Mouse (Mus musculus): ENCODE data around the gene Thsd4. TPM values are rescaled to one million over a fixed set of nuclear protein-coding genes. Genes with fewer than 3 reads are reported as not detected.

Gene Thsd4
- polyA plus RNA-seq, 1 experiment from 2014 or later, result 11.8 TPM

GRCm38 (mm10) chr9:59953556-59953955 is 568.3 kb downstream of the Thsd4 start:
- Histone ChIP-seq H3K4me2 (ENCODE audit: low read depth, severe bottlenecking) (no peak overlapping the region), H3K9me3 (ENCODE audit: control insufficient read depth, low read length) (no peaks in the 10 kb centered on the region), H3K4me1 (ENCODE audit: control insufficient read depth, insufficient read depth, low read length) (no peaks in the 10 kb centered on the region), H3K4me3 (ENCODE audit: low read depth, low read length) (no peak overlapping the region), H3K27me3 (ENCODE audit: control insufficient read depth, insufficient read depth, low read length) (no peaks in the 10 kb centered on the region), H3K9ac (ENCODE audit: low read length) (no peak overlapping the region), H3K36me3 (ENCODE audit: control insufficient read depth, insufficient read depth, low read length) (no peaks in the 10 kb centered on the region), H3K27ac (replicated peaks; ENCODE audit: low read depth, low read length) (no peak overlapping the region)
- no peak for ATAC-seq (ENCODE audit: insufficient number of reproducible peaks, low FRiP score, low TSS enrichment, low read depth)
- DNase-seq (ENCODE audit: low spot score), result no peak
- WGBS, result 82% methylated on average over 7 of the region's 7 CpGs

GRCm38 (mm10) chr9:59952515-59953070 is 569.3 kb downstream of the Thsd4 start:
- Histone ChIP-seq H3K36me3 (ENCODE audit: control insufficient read depth, insufficient read depth, low read length) (no peaks in the 10 kb centered on the region), H3K4me2 (ENCODE audit: low read depth, severe bottlenecking) (no peak overlapping the region), H3K9me3 (ENCODE audit: control insufficient read depth, low read length) (no peaks in the 10 kb centered on the region), H3K27me3 (ENCODE audit: control insufficient read depth, insufficient read depth, low read length) (no peaks in the 10 kb centered on the region), H3K4me1 (ENCODE audit: control insufficient read depth, insufficient read depth, low read length) (no peaks in the 10 kb centered on the region), H3K9ac (ENCODE audit: low read length) (no peak overlapping the region), H3K4me3 (ENCODE audit: low read depth, low read length) (no peak overlapping the region), H3K27ac (replicated peaks; ENCODE audit: low read depth, low read length) (no peak overlapping the region)
- DNase-seq (ENCODE audit: low spot score), result no peak
- 70% methylated on average over 7 of the region's 8 CpGs for WGBS
- ATAC-seq (ENCODE audit: insufficient number of reproducible peaks, low FRiP score, low TSS enrichment, low read depth), result no peak

- ATAC-seq (ENCODE audit: insufficient number of reproducible peaks, low FRiP score, low TSS enrichment, low read depth) (no peak), DNase-seq (ENCODE audit: low spot score) (no peak)
- no peaks in the 10 kb centered on the region for H3K4me1 ChIP-seq (ENCODE audit: control insufficient read depth, insufficient read depth, low read length)
- no peaks in the 10 kb centered on the region for H3K36me3 ChIP-seq (ENCODE audit: control insufficient read depth, insufficient read depth, low read length)
- no peak overlapping the region for H3K4me2 ChIP-seq (ENCODE audit: low read depth, severe bottlenecking)
- H3K27me3 ChIP-seq (ENCODE audit: control insufficient read depth, insufficient read depth, low read length), result no peaks in the 10 kb centered on the region
- WGBS, result 65% methylated on average over 4 of the region's 4 CpGs
- no peak overlapping the region for H3K27ac ChIP-seq (replicated peaks; ENCODE audit: low read depth, low read length)
- no peak overlapping the region for H3K9ac ChIP-seq (ENCODE audit: low read length)
- H3K9me3 ChIP-seq (ENCODE audit: control insufficient read depth, low read length), result no peaks in the 10 kb centered on the region
- H3K4me3 ChIP-seq (ENCODE audit: low read depth, low read length), result no peak overlapping the region
Measured at GRCm38 (mm10) chr9:59951943-59952342, 569.9 kb downstream of the Thsd4 start.

- no peaks in the 10 kb centered on the region for H3K9me3 ChIP-seq (ENCODE audit: control insufficient read depth, low read length)
- no peaks in the 10 kb centered on the region for H3K4me1 ChIP-seq (ENCODE audit: control insufficient read depth, insufficient read depth, low read length)
- 91% methylated on average over 9 of the region's 9 CpGs for WGBS
- H3K4me2 ChIP-seq (ENCODE audit: low read depth, severe bottlenecking), result no peak overlapping the region
- DNase-seq (ENCODE audit: low spot score) (no peak), ATAC-seq (ENCODE audit: insufficient number of reproducible peaks, low FRiP score, low TSS enrichment, low read depth) (no peak)
- H3K4me3 ChIP-seq (ENCODE audit: low read depth, low read length), result no peak overlapping the region
- H3K9ac ChIP-seq (ENCODE audit: low read length), result no peak overlapping the region
- H3K27ac ChIP-seq (replicated peaks; ENCODE audit: low read depth, low read length), result no peak overlapping the region
- H3K36me3 ChIP-seq (ENCODE audit: control insufficient read depth, insufficient read depth, low read length), result no peaks in the 10 kb centered on the region
- no peaks in the 10 kb centered on the region for H3K27me3 ChIP-seq (ENCODE audit: control insufficient read depth, insufficient read depth, low read length)
Measured at GRCm38 (mm10) chr9:59951001-59951750, 570.7 kb downstream of the Thsd4 start.

GRCm38 (mm10) chr9:59949981-59950380 is 571.9 kb downstream of the Thsd4 start:
- Histone ChIP-seq H3K27me3 (ENCODE audit: control insufficient read depth, insufficient read depth, low read length) (no peaks in the 10 kb centered on the region), H3K4me1 (ENCODE audit: control insufficient read depth, insufficient read depth, low read length) (no peaks in the 10 kb centered on the region), H3K27ac (replicated peaks; ENCODE audit: low read depth, low read length) (no peak overlapping the region), H3K4me2 (ENCODE audit: low read depth, severe bottlenecking) (no peak overlapping the region), H3K4me3 (ENCODE audit: low read depth, low read length) (no peak overlapping the region), H3K36me3 (ENCODE audit: control insufficient read depth, insufficient read depth, low read length) (no peaks in the 10 kb centered on the region), H3K9ac (ENCODE audit: low read length) (no peak overlapping the region), H3K9me3 (ENCODE audit: control insufficient read depth, low read length) (no peaks in the 10 kb centered on the region)
- ATAC-seq (ENCODE audit: insufficient number of reproducible peaks, low FRiP score, low TSS enrichment, low read depth) (no peak), DNase-seq (ENCODE audit: low spot score) (no peak)
- WGBS, result 86% methylated on average over 5 of the region's 5 CpGs

GRCm38 (mm10) chr9:59949511-59949910 is 572.3 kb downstream of the Thsd4 start:
- Histone ChIP-seq H3K9ac (ENCODE audit: low read length) (no peak overlapping the region), H3K4me3 (ENCODE audit: low read depth, low read length) (no peak overlapping the region), H3K9me3 (ENCODE audit: control insufficient read depth, low read length) (no peaks in the 10 kb centered on the region), H3K36me3 (ENCODE audit: control insufficient read depth, insufficient read depth, low read length) (no peaks in the 10 kb centered on the region), H3K27me3 (ENCODE audit: control insufficient read depth, insufficient read depth, low read length) (no peaks in the 10 kb centered on the region), H3K4me1 (ENCODE audit: control insufficient read depth, insufficient read depth, low read length) (no peaks in the 10 kb centered on the region), H3K4me2 (ENCODE audit: low read depth, severe bottlenecking) (no peak overlapping the region), H3K27ac (replicated peaks; ENCODE audit: low read depth, low read length) (no peak overlapping the region)
- no peak for DNase-seq (ENCODE audit: low spot score)
- WGBS, result 78% methylated on average over 6 of the region's 6 CpGs
- no peak for ATAC-seq (ENCODE audit: insufficient number of reproducible peaks, low FRiP score, low TSS enrichment, low read depth)

- Histone ChIP-seq H3K4me2 (ENCODE audit: low read depth, severe bottlenecking) (no peak overlapping the region), H3K4me1 (ENCODE audit: control insufficient read depth, insufficient read depth, low read length) (no peaks in the 10 kb centered on the region), H3K4me3 (ENCODE audit: low read depth, low read length) (no peak overlapping the region), H3K9ac (ENCODE audit: low read length) (no peak overlapping the region), H3K9me3 (ENCODE audit: control insufficient read depth, low read length) (no peaks in the 10 kb centered on the region), H3K36me3 (ENCODE audit: control insufficient read depth, insufficient read depth, low read length) (no peaks in the 10 kb centered on the region), H3K27me3 (ENCODE audit: control insufficient read depth, insufficient read depth, low read length) (no peaks in the 10 kb centered on the region), H3K27ac (replicated peaks; ENCODE audit: low read depth, low read length) (no peak overlapping the region)
- DNase-seq (ENCODE audit: low spot score), result no peak
- WGBS, result 87% methylated on average over 17 of the region's 17 CpGs
- ATAC-seq (ENCODE audit: insufficient number of reproducible peaks, low FRiP score, low TSS enrichment, low read depth), result no peak
Measured at GRCm38 (mm10) chr9:59948691-59949250, 573.1 kb downstream of the Thsd4 start.

- ATAC-seq (ENCODE audit: insufficient number of reproducible peaks, low FRiP score, low TSS enrichment, low read depth), result no peak
- no peak for DNase-seq (ENCODE audit: low spot score)
- no peak overlapping the region for H3K9ac ChIP-seq (ENCODE audit: low read length)
- H3K4me1 ChIP-seq (ENCODE audit: control insufficient read depth, insufficient read depth, low read length), result no peaks in the 10 kb centered on the region
- no peak overlapping the region for H3K4me3 ChIP-seq (ENCODE audit: low read depth, low read length)
- no peak overlapping the region for H3K27ac ChIP-seq (replicated peaks; ENCODE audit: low read depth, low read length)
- 66% methylated on average over 8 of the region's 8 CpGs for WGBS
- no peaks in the 10 kb centered on the region for H3K36me3 ChIP-seq (ENCODE audit: control insufficient read depth, insufficient read depth, low read length)
- no peaks in the 10 kb centered on the region for H3K9me3 ChIP-seq (ENCODE audit: control insufficient read depth, low read length)
- H3K27me3 ChIP-seq (ENCODE audit: control insufficient read depth, insufficient read depth, low read length), result no peaks in the 10 kb centered on the region
- H3K4me2 ChIP-seq (ENCODE audit: low read depth, severe bottlenecking), result no peak overlapping the region
Measured at GRCm38 (mm10) chr9:59948226-59948625, 573.6 kb downstream of the Thsd4 start.
